Mouse (Mus musculus) bone marrow, adult 2 months (tissue): ENCODE results near the gene N4bp3. TPM values are rescaled to one million over a fixed set of nuclear protein-coding genes. Genes with fewer than 3 reads are reported as not detected.

Experiments used
- H3K27ac ChIP-seq: fragments of 200-500 bp; 2 replicates; pipeline ENCODE4 v1.5.1; 2012; ENCODE audit warnings: low read depth, mild to moderate bottlenecking, control low read depth, inconsistent platforms, low read length; ENCODE audit not compliant: control insufficient read depth, poor library complexity, insufficient read depth
- H3K4me1 ChIP-seq: fragments of 200-500 bp; 2 replicates; pipeline ENCODE4 v1.6.1; 2011; ENCODE audit warnings: low read length; ENCODE audit not compliant: control insufficient read depth, insufficient read depth
- H3K4me3 ChIP-seq: fragments of 200-500 bp; replicated peaks from 2 replicates; pipeline ENCODE3; 2011; ENCODE audit warnings: mild to moderate bottlenecking, low read depth, low read length, control low read depth; ENCODE audit not compliant: control insufficient read depth
- CTCF ChIP-seq: fragments of 200-500 bp; IDR thresholded peaks from 2 replicates; pipeline ENCODE4 v1.5.1; 2011; ENCODE audit warnings: low read length, control low read depth; ENCODE audit not compliant: control insufficient read depth, insufficient read depth
- POLR2A ChIP-seq: fragments of 200-500 bp; IDR thresholded peaks from 2 replicates; pipeline ENCODE4 v1.6.1; 2011; ENCODE audit warnings: low read depth, mild to moderate bottlenecking, control low read depth, low read length, borderline replicate concordance; ENCODE audit not compliant: control insufficient read depth
- WGBS: fragments of 180-500 bp; shearing (Covaris S2); methylation state at CpG from one replicate; pipeline ENCODE4 v1.1.7; 2018; 5-methylcytosine and 5-hydroxymethylcytosine counted together
- polyA plus RNA-seq: library from polyadenylated mRNA; stranded (reverse); fragments of >200 nt; gene quantifications from 2 replicates; pipeline ENCODE4 v1.2.4, GENCODE M21; 2011; ENCODE audit warnings: low replicate concordance; ENCODE audit not compliant: missing spikeins, insufficient read depth, insufficient read length

Gene N4bp3
- polyA plus RNA-seq, 1 experiment, result 5.7 TPM

- Histone ChIP-seq H3K27ac (no peak overlapping the region), H3K4me1 (peaks cover 6% of the 10 kb centered on the region), H3K4me3 (no peak overlapping the region)
- WGBS, result 46% methylated on average over 11 of the region's 11 CpGs
- TF ChIP-seq CTCF, result no peak
- no peak for TF ChIP-seq POLR2A
Observed at GRCm38 (mm10) chr11:51649111-51649888, 1.3 kb downstream of the N4bp3 start.

DNA sequence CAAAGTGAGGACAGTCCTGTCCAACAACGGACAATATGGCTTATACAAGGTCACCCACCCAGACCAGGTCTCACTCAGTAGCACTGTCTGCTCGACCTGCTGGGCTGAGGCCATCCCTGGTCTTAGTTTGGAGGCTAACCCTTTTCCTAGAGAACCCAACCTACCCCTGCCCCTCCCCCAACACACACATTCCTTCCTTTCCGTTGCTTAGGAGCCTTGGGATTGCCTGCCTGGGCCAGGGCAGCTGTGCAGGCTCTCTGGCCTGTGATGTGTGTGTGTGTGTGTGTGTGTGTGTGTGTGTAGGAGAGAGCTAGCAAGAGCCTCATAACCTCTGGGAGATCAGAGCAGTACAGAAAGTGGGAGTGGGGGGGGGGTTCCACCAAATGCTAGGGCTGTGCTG lies 2.1 kb downstream of the N4bp3 start:
- TF ChIP-seq POLR2A (no peak), CTCF (no peak)
- Histone ChIP-seq H3K4me1 (peaks cover 7% of the 10 kb centered on the region), H3K27ac (no peak overlapping the region), H3K4me3 (no peak overlapping the region)
- WGBS, result 71% methylated on average over 3 of the region's 3 CpGs

DNA sequence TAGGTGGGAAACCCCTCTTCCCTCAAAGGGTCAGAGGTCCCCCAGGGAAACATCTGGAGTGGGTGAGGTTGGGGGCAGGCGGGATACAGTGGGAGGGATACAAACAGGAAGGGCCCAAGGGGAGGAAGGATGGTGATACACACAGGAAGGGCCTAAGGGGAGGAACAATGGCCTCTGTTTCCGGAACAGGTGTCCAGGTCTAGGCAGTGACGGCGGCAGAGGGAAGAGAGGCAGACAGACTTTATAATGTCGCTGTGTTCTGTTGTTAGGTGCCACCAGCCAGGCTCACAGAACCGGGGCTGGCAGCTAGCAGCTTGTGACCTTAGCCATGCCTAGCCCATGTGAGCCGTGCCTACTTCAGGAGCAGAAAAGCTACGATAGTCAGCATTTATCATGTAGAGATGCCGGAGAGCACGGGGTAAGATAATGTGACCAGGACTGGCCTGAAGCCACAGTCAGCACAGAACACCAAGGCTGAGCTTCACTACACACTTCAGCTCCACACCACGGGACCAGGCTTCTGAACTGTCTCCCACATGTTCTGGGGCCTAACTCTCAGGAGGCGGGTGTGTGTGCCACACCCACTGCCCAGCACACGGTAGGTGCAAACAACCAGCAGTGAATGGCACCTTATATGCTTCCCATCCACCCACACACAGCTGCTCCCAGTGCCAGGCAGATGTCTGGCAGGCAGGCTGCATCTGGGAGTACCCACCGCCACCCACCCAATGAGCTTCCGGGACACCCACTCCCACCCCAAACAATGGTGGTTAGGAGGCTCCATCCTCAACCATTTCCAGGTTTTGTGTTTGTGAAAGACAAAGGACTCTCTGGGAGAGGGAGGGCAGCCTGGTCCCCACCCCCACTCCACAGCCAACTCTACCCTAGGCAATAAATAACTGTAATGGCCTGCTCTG lies 3.6 kb downstream of the N4bp3 start:
- H3K27ac ChIP-seq, result peak overlapping the region; percentile 57
- TF ChIP-seq POLR2A, result no peak
- TF ChIP-seq CTCF, result no peak
- no peak overlapping the region for H3K4me3 ChIP-seq
- WGBS, result 42% methylated on average over 15 of the region's 15 CpGs
- H3K4me1 ChIP-seq, result peaks cover 7% of the 10 kb centered on the region

- WGBS, result 71% methylated on average over 7 of the region's 7 CpGs
- H3K27ac ChIP-seq, result peak overlapping the region; percentile 57
- TF ChIP-seq CTCF, result no peak
- no peak for TF ChIP-seq POLR2A
- H3K4me1 ChIP-seq, result peaks cover 7% of the 10 kb centered on the region
- H3K4me3 ChIP-seq, result no peak overlapping the region
Observed at GRCm38 (mm10) chr11:51646245-51646644, 4.4 kb downstream of the N4bp3 start.

DNA sequence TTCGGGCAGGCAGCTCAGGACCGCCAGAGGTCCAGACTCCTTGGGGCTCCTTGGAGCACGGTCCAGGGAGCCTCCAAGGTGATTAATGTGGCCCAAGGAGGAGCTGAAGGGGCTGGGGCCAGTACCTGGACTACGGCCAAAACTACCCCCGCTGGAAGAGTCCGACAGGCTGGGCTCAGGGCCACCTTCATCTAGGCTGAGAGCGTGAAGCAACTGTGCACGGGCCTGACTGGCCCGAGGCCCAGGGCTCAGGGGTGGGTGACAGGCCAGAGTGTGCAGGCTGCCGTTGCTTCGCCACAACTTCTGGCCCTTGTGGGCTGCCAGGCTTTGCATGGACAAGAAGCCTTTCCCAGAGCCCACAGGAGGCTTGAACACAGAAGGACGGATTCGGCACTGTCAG lies 5.3 kb downstream of the N4bp3 start:
- Histone ChIP-seq H3K4me1 (peaks cover 7% of the 10 kb centered on the region), H3K27ac (no peak overlapping the region; the same call in 1 of the 2 replicates), H3K4me3 (no peak overlapping the region)
- TF ChIP-seq CTCF (no peak), POLR2A (peak; percentile 5; the same call in 1 of the 2 replicates)
- 78% methylated on average over 13 of the region's 13 CpGs for WGBS

DNA sequence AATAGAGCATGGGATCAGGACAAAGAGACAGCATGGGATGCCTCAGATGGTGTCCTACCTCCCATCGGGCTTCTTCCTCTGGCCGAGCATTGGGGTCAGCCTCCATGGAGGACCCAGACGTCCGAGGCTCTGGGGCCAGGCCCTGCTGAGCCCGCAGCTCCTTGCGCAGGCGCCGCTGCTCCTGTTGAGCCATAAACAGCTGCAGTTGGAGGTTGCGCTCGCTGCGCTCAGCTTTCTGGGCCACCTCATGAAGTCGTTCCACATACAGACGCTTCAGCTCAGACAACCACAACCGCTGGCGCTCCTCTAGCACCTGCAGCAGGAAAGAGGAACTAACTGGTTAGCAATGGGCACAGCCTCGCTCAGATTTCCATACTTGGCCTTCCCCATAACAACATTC lies 6.4 kb downstream of the N4bp3 start:
- H3K27ac ChIP-seq, result peak overlapping the region; percentile 94
- H3K4me1 ChIP-seq, result peaks cover 7% of the 10 kb centered on the region
- H3K4me3 ChIP-seq, result peak overlapping the region; percentile 48
- TF ChIP-seq POLR2A, result 0 out of 2 replicates have a peak, but pooled peaks have one; percentile 11
- no peak for TF ChIP-seq CTCF
- WGBS, result 2% methylated on average over 16 of the region's 16 CpGs

DNA sequence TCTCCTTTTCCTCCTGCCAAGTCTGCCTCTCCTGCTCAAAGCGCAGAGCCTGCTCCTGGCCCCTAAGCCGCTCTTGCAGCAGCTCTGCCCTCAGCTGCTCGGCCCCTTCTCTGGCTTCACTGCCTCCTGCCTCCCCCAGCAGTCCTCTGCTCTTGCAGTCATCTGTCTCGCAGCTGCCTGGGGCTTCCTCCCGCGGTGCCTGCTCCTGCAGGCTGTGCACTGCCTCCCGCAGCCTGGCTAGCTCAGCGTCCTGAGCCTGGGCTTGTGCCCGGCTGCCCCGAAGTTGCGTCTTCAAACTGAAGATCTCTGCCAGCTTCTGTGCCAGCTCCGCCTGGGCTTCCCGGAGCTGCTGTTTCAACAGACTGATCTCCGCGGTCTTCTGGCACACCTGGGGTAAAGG lies 6.9 kb downstream of the N4bp3 start:
- Histone ChIP-seq H3K4me3 (peak overlapping the region; percentile 48), H3K4me1 (peaks cover 7% of the 10 kb centered on the region), H3K27ac (peak overlapping the region; percentile 94)
- WGBS, result 7% methylated on average over 15 of the region's 15 CpGs
- no peak for TF ChIP-seq POLR2A
- TF ChIP-seq CTCF, result no peak

DNA sequence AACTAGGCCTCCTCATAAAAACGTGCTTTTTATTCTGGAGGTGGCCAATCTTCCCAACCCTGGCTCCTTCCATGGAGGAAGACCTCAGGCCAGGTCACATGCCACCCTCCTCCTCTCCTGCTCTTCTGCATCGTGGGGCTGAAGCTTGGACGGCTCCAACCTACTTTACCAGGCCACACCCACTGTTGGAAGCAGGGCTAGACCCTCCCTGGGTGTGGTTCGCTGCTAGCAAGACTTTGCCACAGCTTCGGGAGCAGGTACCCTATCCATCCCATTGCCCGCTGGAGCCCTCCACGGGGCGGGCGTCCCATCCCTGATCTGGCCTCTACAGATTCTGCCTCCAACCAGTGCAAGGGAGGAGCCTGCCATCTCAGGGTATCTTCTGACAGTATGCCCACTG lies 7.4 kb downstream of the N4bp3 start:
- H3K4me3 ChIP-seq, result no peak overlapping the region
- H3K4me1 ChIP-seq, result peaks cover 7% of the 10 kb centered on the region
- TF ChIP-seq POLR2A (no peak), CTCF (no peak)
- WGBS, result 68% methylated on average over 9 of the region's 9 CpGs
- H3K27ac ChIP-seq, result peak overlapping the region; percentile 94
